Mouse (Mus musculus) erythroid progenitor cell, adult 5-6 weeks (primary cell): Measurements from ENCODE around the gene Gm21863. TPM values are rescaled to one million over a fixed set of nuclear protein-coding genes. Genes with fewer than 3 reads are reported as not detected.
"Not testable (repeated sequence)": the region's sequence is repeated elsewhere in the genome, so short reads cannot be mapped to it uniquely, and the experiment has no call there.

Experiments used
- ATAC-seq: replicated peaks from 2 replicates; pipeline ENCODE4 v1.8.0; 2016; ENCODE audit warnings: moderate number of reproducible peaks, mild to moderate bottlenecking, moderate TSS enrichment, inconsistent platforms; ENCODE audit not compliant: poor library complexity, low FRiP score, severe bottlenecking
- total RNA-seq, 2 experiments: library from RNA; stranded (forward) in 1 of 2; stranded (reverse) in 1 of 2; fragments of 150-400 nt in 1 of 2; fragments of 186-747, 209-891 nt in 1 of 2; gene quantifications; 2 replicates each; pipeline versions ENCODE4 v1.2.3 to v1.2.4; 2015 to 2017; ENCODE audit warnings: low replicate concordance in 2 of 2

Gm21863 gene
- total RNA-seq (2015; ENCODE audit: low replicate concordance) = not detected in 2 replicates
- not detected in 2 replicates for total RNA-seq (2017; ENCODE audit: low replicate concordance)

DNA sequence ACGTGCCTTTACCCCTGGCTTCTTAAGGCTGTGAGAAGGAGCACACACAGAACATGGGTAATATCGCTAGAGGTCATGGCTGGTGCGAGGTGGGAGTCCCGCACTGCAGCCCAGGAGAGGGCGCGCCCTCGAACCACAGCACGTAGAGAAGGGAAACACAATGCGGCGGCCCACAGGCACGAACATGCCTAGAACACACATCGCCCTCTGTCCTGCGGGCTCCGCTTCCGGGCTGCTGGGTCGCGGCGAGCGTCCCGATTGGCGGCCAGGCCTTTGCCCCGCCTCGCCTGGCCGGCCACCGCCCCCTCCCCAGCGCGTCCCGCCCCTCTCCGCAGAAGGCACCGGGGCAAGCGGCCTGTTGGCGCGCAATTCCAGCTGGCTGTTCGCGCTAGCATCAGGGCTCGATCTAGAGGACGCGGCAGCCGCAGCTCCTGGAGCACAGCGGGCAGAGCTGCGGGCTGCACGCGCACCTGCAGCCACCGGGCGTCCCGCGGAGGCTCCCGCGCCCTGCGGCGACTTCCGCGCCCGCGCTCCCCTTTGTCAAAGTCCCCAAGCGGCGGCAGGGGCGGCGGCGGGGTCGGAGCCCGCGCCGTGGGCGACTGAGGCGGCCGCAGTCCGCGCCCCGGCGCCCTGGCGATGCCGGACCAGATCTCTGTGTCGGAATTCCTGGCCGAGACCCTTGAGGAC lies at the start of gene Gm21863:
Gene Gm21863, plus strand, starts transcription at position 637 of the 687 bp plus-strand sequence.
- ATAC-seq = not testable (repeated sequence)

- ATAC-seq = not testable (repeated sequence)
These were observed 26.3 kb upstream of the Gm21863 start for GRCm38 (mm10) chr12:19928049-19928448.
